Mouse (Mus musculus) heart, postnatal 0 days (tissue): Measurements from ENCODE around the gene Cdkl3.

Source experiments
- CTCF ChIP-seq: IDR thresholded peaks from 2 replicates; pipeline ENCODE4 v1.5.1; 2016; ENCODE audit warnings: antibody characterized with exemption, control low read depth, low read depth
- EP300 ChIP-seq: IDR thresholded peaks from 2 replicates; pipeline ENCODE4 v1.6.1; 2016; ENCODE audit warnings: antibody characterized with exemption, low read depth

DNA sequence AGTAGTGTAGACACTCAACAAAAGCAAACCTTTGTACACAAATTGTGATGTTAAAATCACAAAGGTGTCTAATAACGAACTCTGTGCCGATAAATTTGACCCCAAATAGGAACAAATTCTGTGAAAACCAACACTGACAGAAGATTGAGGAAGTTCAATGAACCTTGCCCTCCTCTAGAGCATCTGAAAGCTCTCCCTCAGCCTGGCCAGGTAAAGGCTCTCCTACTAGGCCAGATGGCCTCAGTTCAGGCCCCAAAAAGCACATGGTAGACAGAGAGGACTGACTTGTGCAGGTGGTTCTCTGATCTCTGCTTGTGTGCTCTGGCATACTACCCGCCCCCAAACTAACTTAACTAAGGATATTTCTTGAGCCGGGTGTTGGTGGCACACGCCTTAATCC lies 58.4 kb downstream of the Cdkl3 start:
- TF ChIP-seq CTCF (no peak), EP300 (no peak)
